In the genomic region with DNA sequence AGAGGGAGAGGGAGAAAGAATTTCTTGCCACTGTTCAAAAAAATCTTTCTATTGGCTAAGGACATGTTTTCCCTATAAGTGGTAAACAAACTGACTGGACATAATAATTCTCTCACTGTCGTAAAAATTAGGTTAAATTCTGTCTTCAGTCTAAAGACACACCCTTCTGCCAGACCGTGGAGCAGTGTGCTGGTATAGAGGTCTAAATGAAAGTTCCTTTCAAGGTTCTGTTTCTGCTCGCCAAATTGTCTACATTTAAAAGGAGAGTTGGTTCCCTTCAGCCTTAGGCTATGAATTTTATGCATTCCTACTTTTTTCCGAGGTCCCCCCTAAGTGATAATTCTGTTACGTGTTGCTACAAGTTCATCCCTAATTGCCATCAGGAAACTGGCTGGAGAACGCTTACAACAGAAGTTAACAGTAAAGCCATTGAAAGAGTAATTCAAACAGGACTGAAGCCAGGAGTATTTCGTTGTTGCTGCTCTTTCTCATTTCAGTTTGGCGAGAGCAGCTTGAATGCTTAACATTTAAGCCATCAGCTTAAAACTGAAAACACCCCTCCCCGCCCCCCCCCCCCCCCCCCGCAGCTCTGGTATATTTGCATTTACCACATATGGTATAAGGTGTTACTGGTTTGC, we compare ENCODE assay signal across 15 mouse cellular contexts. TPM values are rescaled to one million over a fixed set of nuclear protein-coding genes. Genes with fewer than 3 reads are reported as not detected.
DNase-seq lines count a peak whose midpoint lies in the region; ATAC-seq lines count a peak whose summit lies in the region.
"Had no signal": no experiment of that assay in that cellular context is flagged by ENCODE, and none has a peak within 500 bp of the region (broad histone marks: within the 10 kb centered on the region; RNA-seq: fewer than 3 reads in every experiment).

No protein-coding gene starts in this region.

- peak overlapping the region; percentile 20; the same call in 1 of the 2 replicates for H3K4me2 ChIP-seq in lung, embryonic 15.5 days
- H3K4me2 ChIP-seq in embryonic facial prominence, embryonic 15.5 days (replicated peaks) = peak overlapping the region; percentile 32
- peak overlapping the region; percentile 34 for H3K4me2 ChIP-seq in stomach, embryonic 15.5 days
- H3K4me2 ChIP-seq: midbrain, embryonic 11.5 days had no signal

- H3K9me3 ChIP-seq in lung, embryonic 15.5 days = no peaks in the 10 kb centered on the region
- no peaks in the 10 kb centered on the region for H3K9me3 ChIP-seq in embryonic facial prominence, embryonic 15.5 days (replicated peaks)
- H3K9me3 ChIP-seq in stomach, embryonic 15.5 days = no peaks in the 10 kb centered on the region

- no peak overlapping the region for H3K9ac ChIP-seq in lung, embryonic 15.5 days
- H3K9ac ChIP-seq in embryonic facial prominence, embryonic 15.5 days = no peak overlapping the region
- no peak overlapping the region for H3K9ac ChIP-seq in stomach, embryonic 15.5 days
- H3K9ac ChIP-seq: liver, postnatal 0 days had no signal

- intact Hi-C loops in gastrocnemius, postnatal 14 days (cut with DNase I; ENCODE audit: low total_unique reads) = no loop called here

- H3K4me1 ChIP-seq in lung, embryonic 15.5 days = peaks cover 16% of the 10 kb centered on the region
- H3K4me1 ChIP-seq in embryonic facial prominence, embryonic 15.5 days = peaks cover 14% of the 10 kb centered on the region; the same call in 1 of the 2 replicates
- peaks cover 3% of the 10 kb centered on the region; the same call in 1 of the 2 replicates for H3K4me1 ChIP-seq in stomach, embryonic 15.5 days

- peak overlapping the region; percentile 59; the same call in 1 of the 2 replicates for H3K27ac ChIP-seq in lung, embryonic 15.5 days
- peak overlapping the region; percentile 55 for H3K27ac ChIP-seq in embryonic facial prominence, embryonic 15.5 days (replicated peaks)
- peak overlapping the region; percentile 61; the same call in 1 of the 2 replicates for H3K27ac ChIP-seq in stomach, embryonic 15.5 days

- DNase-seq in heart, adult 11 months = peak; percentile 1
- no peak for DNase-seq in heart, adult 8-10 months (ENCODE audit: low spot score)
- DNase-seq in lung, postnatal 14 days = no peak
- no peak for DNase-seq in gastrocnemius, postnatal 14 days
- DNase-seq: cerebellum, adult 18-20 months; heart, postnatal 10 days; kidney, postnatal 36 days; liver, postnatal 0 days; spleen, adult 18-20 months; thymus, adult 18-20 months had no signal

- H3K27me3 ChIP-seq in lung, embryonic 15.5 days = no peaks in the 10 kb centered on the region
- H3K27me3 ChIP-seq in embryonic facial prominence, embryonic 15.5 days = no peaks in the 10 kb centered on the region
- no peaks in the 10 kb centered on the region for H3K27me3 ChIP-seq in stomach, embryonic 15.5 days (replicated peaks)

- no peak overlapping the region for H3K4me3 ChIP-seq in lung, embryonic 15.5 days
- H3K4me3 ChIP-seq in embryonic facial prominence, embryonic 15.5 days (replicated peaks) = peak overlapping the region; percentile 22
- H3K4me3 ChIP-seq in stomach, embryonic 15.5 days (replicated peaks) = no peak overlapping the region

- no peak for ATAC-seq in lung, embryonic 15.5 days (ENCODE audit: borderline replicate concordance, extremely low read depth, low FRiP score, low TSS enrichment)
- ATAC-seq in embryonic facial prominence, embryonic 15.5 days (ENCODE audit: insufficient number of reproducible peaks, low FRiP score, low TSS enrichment, low read depth) = 0 out of 2 replicates have a peak, but pooled peaks have one; percentile 54
- ATAC-seq in stomach, embryonic 15.5 days (ENCODE audit: insufficient read depth, low FRiP score, low read depth) = no peak
- ATAC-seq: liver, postnatal 0 days had no signal

- 0 out of 2 replicates have a peak, but pooled peaks cover 3% of the 10 kb centered on the region for H3K36me3 ChIP-seq in lung, embryonic 15.5 days
- H3K36me3 ChIP-seq in embryonic facial prominence, embryonic 15.5 days = no peaks in the 10 kb centered on the region
- 0 out of 2 replicates have a peak, but pooled peaks cover 4% of the 10 kb centered on the region for H3K36me3 ChIP-seq in stomach, embryonic 15.5 days

- WGBS in lung, embryonic 15.5 days = 29% methylated on average over 10 of the region's 10 CpGs
- WGBS in embryonic facial prominence, embryonic 15.5 days = 9% methylated on average over 10 of the region's 10 CpGs
- 20% methylated on average over 10 of the region's 10 CpGs for WGBS in stomach, embryonic 15.5 days

RNA-seq across cellular contexts. Expression of gene Kitl, which starts 35.8 kb away (rescaled TPM):
- total RNA-seq in heart, adult 8-10 months (2022) = 10 to 100 TPM; 45.9 to 70.1 (median 61.3) TPM
- polyA plus RNA-seq in lung, embryonic 15.5 days (2015; fragmentation: Nextera tagmentation; extraction: Ambion mirVana) = 41.4 and 45.6 TPM in 2 replicates
- 23.2 and 25.4 TPM in 2 replicates for polyA plus RNA-seq in embryonic facial prominence, embryonic 15.5 days (2015; fragmentation: Nextera tagmentation; extraction: Ambion mirVana)
- 32.0 and 40.2 TPM in 2 replicates for polyA plus RNA-seq in stomach, embryonic 15.5 days (2015; fragmentation: Nextera tagmentation; extraction: Ambion mirVana)
- 10 to 100 TPM; 29.9 to 34.8 TPM for total RNA-seq in gastrocnemius, postnatal 14 days (2021)
- total RNA-seq: MEL had no signal
